Mouse (Mus musculus): Measurements from ENCODE around the gene Pjvk.

GRCm38 (mm10) chr2:76655444-76655843 lies 7.2 kb downstream of the Pjvk start:
- TF ChIP-seq POLR2A (IDR thresholded peaks at IDR 0.05; ENCODE audit: low read depth, low read length) = no peak
- TF ChIP-seq CTCF (IDR thresholded peaks at IDR 0.05; ENCODE audit: extremely low read depth, insufficient read depth, insufficient read length, insufficient replicate concordance) = no peak
